Mouse (Mus musculus) cortical plate, adult 2 months (tissue): ENCODE results near the gene Plekha3.

Experiments
- CTCF ChIP-seq: fragments of 200-500 bp; IDR thresholded peaks from 2 replicates; pipeline ENCODE4 v1.5.1; 2011; ENCODE audit warnings: mild to moderate bottlenecking, control low read depth, low read length; ENCODE audit not compliant: insufficient read depth; ENCODE audit errors: extremely low read depth
- POLR2A ChIP-seq: fragments of 200-500 bp; IDR thresholded peaks from 2 replicates; pipeline ENCODE4 v1.6.1; 2011; ENCODE audit warnings: mild to moderate bottlenecking, low read length, control low read depth; ENCODE audit not compliant: insufficient read depth; ENCODE audit errors: extremely low read depth

DNA sequence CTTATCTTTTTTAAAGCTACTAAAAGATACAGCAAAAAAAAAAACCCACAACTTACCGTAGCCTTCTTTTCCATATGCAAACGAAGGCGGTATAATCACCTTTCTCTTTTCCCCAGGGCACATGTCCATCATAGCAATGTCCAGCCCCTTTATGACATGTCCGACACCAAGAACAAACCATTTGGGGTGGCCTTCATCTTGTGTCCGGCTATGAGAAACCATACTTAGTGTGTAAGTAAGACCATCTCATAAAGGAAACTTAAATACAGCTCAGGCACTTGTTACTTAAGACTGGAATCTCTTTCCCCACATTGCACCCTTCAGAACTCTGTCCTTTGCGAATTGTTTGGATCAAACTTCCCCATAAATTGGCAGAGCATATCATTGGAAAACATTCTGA is 3.4 kb upstream of the Plekha3 start:
- TF ChIP-seq CTCF (no peak), POLR2A (no peak)
